Mouse (Mus musculus) thymus, postnatal 0 days (tissue): Measurements from ENCODE around the gene Syngr3. TPM values are rescaled to one million over a fixed set of nuclear protein-coding genes. Genes with fewer than 3 reads are reported as not detected.
"Not testable (repeated sequence)": the region's sequence is repeated elsewhere in the genome, so short reads cannot be mapped to it uniquely, and the experiment has no call there.

Experiments used
- DNase-seq: peaks from one replicate; pipeline ENCODE4 v3.0.0-alpha.2; 2015; ENCODE audit warnings: low spot score
- polyA plus RNA-seq: library from polyadenylated mRNA; unstranded; fragments of >200 nt; fragmentation: Nextera tagmentation; extraction: Ambion mirVana; gene quantifications from 2 replicates; pipeline ENCODE4 v1.2.1, GENCODE M21; 2015

Gene Syngr3
- polyA plus RNA-seq = 0.09 and 0.13 TPM in 2 replicates

DNA sequence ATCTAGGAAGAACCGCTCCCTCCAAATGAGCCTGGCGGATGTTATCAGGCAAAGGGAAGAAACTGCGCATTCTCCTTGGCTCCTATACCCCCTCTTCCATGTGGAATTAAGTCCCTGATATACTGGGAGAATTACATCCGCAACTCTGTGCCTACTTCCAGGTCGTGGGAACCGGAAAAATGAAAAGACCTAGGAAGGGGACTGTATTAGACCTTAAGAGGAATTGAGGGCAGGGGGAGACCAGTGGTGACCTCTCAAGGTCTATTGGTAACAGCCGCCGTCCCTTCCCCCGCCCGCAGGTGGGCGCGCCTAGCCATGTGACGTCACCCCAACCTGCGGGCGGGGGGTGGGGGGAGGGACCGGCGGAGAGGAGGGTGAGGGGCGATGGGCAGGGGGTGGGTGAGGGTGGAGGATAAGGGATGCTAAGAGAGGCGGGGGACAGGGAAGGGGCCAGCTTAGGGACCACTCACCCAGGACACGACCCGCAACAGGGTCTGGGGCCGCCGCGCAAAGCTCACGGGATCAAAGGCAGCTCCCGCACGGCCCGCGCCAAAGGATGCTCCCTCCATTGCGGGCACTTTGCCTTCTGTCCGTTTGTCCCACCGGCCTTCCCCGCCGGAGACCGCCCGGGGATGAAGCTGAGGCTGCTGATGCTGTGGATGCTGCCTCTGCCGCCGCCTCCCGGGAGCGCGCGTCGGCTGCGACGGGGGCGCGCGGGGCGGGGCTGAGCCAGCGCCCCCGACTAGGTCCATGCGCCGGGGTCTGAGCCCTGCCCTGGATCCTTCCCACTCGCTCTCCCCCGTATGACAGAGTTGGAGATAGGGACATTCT, at the start of gene Syngr3:
Gene Syngr3, minus strand, starts transcription at position 705 of the 831 bp plus-strand sequence.
- DNase-seq = no peak

DNA sequence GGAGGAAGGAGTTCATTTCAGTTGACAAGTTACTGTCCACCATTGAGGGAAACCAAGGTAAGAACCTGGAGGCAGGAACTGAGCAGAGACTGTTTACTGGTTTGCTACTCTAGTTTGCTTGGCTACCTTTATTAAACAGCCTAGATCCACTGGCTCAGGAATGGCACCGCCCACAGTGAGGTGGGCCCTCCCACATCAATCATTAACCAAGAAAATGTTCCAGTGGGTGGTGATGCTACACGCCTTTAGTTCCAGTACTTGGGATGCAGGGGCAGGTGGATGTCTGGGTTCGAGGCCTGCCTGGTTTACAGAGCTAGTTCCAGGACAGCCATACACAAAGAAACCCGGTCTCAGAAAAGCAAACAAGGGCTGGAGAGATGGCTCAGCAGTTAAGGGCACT, 48.5 kb upstream of the Syngr3 start:
- DNase-seq = no peak

DNA sequence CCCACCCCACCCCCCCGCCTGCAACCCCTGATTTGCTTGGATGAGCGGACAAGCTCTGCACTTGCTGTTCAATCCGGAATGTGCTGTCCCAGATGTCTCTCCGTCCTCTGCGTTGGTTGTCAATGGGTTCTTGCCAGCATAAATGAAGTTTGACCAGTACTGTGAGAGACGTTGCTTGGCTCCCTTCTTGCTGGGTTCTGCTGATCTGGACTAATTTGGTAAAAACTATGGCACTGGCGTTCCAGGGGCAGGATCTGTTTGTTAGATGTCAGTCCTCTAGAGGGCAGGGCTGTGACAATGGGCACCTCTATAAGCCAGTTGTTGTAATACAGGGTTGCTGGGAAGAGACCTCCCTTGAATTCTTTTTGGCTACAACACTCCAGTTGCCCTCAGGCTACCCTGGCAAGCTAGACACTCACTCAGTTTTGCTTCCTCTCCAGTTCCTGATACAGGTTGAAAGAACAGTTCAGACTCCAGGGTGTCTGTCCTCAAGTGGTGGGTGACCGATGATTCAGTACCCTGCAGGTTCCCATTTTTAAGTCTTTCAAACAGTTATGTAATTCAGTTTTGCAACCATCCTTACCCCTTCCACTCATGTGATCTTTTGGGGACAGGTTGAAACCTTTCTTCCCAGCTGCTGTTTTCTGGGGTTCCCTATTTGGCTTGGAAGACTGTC, 47.5 kb upstream of the Syngr3 start:
- DNase-seq = no peak

DNA sequence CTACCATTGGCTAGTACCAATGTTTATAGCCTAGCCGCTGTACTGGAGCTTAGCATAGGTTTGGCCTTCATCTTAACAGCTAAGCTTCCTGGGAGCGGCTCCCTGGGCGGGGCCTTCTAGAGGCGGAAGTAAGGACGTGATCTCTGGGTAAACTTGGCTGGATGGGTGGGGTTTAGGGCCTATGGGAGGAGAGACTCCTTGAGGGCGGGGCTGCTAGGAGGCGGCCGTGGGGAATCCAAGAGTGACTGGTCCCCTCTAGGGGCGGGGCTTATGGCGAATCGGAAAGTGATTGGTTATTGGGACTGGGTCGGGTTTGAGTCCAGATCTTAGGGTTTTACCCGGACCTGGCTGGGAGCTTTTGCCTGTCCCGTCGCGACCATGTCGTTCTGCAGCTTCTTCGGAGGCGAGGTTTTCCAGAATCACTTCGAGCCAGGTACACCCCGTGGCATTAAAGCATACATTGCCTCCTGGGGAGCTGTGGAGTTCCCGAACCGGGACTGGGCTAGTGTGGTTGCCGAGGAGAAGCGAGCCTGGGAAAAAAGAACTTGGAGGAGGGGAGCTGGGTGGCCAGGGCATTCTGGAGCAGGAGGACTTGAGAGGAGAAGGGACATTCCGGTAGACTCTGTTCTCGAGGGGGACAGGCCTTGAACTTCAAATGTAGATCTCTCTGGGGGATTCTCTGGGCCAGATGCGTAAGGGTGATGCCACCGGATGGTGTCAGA, 46.7 kb upstream of the Syngr3 start, which contains the start of gene Msrb1:
Gene Msrb1, plus strand, starts transcription at position 313 of the 722 bp plus-strand sequence.
- peak; percentile 98 for DNase-seq

DNA sequence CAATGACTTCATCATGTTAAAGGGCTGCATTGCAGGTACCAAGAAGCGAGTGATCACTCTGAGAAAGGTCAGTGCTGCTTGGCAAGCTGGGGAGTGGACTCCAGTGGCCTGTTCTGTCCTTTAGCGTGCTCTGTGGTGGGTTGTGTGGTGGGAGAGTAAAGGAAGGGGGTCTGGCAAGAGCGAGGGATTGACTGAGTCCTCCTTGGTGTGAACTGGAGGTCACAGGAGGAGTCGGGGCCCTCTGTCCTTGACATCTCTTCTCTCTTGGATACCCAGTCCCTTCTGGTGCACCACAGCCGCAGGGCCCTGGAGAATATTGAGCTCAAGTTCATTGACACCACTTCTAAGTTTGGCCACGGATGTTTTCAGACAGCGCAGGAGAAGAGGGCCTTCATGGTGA, 45.7 kb upstream of the Syngr3 start:
- DNase-seq = no peak

DNA sequence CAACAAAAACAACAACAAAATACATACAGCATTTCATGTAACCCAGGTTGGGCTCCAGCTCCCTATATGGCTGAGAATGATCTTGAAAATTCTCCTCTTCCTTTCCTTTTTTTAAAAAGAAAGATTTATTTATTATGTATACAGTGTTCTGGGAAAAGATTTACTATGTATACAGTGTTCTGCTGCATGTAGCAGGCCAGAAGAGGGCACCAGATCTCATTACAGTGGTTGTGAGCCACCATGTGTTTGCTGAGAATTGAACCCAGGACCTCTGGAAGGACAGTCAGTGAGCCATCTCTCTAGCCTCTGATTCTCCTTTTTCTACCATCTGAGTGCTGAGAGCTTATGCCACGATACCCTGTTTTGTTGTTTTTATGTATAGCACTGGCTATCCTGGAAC, 44.8 kb upstream of the Syngr3 start:
- DNase-seq = no peak

DNA sequence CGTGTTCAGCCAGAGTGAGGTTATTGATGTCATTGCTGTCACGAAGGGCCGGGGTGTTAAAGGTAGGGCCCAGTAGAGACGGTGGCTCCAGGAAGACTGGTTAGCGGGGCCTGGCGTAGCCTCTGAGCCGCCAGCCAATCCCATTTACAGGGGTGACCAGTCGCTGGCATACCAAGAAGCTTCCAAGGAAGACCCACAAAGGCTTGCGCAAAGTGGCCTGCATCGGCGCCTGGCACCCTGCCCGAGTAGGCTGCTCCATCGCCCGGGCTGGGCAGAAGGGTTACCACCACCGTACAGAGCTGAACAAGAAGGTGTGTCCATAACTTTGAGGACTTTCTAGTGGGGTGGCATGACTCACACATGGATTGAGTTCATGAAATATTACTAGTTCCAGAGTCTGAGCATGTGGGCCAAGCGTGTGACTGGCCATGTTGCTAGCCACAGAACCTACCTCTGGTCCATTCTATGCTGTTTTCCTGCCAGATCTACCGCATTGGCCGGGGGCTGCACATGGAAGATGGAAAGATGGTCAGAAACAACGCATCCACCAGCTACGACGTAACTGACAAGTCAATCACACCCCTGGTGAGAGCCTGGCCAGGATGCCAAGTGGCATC, 43.8 kb upstream of the Syngr3 start:
- no peak for DNase-seq

DNA sequence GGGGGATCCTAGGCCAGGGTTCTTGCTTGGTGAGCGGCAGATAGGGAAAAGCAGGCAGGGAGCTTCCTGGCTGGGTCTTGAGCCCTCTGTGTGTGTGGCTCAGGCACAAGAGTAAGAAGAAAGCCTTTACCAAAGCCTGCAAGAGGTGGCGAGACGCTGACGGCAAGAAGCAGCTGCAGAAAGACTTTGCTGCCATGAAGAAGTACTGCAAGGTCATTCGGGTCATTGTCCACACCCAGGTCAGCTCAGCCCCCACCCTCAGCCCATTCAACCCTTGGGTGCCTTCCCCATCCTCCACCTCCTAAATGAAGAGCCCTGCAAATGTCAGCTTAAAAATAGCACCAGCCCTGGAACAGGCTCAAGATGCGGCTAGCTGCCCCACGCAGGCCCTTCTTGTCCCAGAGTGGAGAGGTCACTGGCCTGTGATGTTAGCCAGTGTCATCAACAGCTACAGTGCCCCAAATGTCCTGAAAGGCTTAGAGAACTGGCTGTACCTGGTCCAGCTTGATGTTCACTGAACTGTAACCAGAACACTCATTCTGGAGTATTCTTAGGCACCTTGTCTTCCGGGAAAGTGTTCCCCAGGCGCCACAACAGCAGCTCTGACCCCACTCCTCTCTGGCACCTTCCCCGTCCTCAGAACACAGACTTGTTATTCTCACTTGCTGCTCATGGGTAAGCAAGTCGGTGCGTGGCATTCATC, 42.6 kb upstream of the Syngr3 start:
- DNase-seq = no peak

DNA sequence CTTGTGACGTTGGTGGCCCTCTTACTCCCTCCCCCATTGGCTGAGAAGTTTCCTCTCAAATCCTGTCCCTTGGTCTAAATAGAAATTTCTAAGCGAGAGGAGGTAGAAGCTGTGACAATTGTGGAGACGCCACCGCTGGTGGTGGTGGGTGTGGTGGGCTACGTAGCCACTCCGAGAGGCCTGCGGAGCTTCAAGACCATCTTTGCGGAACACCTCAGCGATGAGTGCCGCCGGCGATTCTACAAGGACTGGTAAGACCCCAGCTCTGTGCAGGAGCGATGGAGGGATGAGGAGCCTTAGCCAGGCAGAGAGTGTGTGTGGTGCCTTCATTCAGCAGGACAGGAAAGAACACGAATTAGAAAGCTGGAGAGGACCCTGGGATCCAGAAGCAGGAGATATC, 41.0 kb upstream of the Syngr3 start:
- DNase-seq = no peak

DNA sequence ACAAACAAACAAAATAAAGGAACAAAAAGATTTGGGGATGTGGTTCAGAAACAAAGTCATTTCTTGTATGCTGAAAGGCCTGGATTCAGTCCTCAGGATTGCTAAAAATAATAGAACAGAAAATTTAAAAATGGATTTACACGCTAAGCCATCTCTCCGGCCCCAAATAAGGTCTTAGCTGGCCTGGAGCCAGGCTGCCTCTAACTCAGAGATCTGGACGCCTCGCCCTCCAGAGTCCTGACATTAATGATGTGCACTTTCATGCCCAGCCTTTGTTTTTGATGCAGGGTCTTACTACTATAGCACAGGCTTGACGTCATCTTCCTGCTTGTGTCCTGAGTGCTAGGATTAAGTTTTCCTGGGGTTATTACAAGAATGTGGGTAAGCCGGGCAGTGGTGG, 39.3 kb upstream of the Syngr3 start:
- no peak for DNase-seq

DNA sequence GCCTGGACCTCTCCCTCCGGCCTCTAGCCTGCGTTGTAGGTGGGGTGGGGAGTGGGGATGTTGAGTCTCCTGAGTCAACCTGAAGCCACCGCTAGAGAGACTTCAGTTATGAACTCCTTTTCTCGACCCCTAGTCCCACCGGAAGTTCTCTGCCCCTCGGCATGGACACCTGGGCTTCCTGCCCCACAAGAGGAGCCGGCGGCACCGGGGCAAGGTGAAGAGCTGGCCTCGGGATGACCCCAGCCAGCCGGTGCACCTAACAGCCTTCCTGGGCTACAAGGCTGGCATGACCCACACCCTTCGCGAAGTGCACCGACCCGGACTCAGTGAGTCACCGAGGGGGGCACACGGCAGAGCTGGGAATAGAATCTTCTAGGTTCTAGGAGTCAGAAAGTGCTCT, 38.4 kb upstream of the Syngr3 start:
- DNase-seq = no peak

DNA sequence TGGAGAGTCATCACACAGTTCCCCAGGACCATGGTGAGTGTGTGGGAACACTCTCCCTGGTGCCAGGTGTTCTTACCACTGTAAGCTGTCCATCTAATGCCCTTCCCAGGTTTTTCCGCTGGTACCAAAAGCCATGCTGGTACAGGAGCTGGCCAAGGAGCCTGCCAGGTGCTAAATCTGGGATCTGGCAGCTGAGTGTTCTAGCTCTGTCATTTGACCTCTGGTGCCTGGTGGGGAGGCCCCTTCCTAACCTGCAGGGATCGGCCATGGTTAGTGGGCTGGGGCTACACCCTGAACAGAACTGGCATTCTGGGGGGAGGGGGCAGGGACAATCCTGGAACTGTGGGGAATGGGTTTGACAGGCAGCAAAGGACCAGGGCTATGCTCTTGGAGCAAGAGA, 37.9 kb upstream of the Syngr3 start, which contains the start of gene Rpl3l:
Gene Rpl3l, plus strand, starts transcription at position 203 of the 400 bp plus-strand sequence.
- no peak for DNase-seq

DNA sequence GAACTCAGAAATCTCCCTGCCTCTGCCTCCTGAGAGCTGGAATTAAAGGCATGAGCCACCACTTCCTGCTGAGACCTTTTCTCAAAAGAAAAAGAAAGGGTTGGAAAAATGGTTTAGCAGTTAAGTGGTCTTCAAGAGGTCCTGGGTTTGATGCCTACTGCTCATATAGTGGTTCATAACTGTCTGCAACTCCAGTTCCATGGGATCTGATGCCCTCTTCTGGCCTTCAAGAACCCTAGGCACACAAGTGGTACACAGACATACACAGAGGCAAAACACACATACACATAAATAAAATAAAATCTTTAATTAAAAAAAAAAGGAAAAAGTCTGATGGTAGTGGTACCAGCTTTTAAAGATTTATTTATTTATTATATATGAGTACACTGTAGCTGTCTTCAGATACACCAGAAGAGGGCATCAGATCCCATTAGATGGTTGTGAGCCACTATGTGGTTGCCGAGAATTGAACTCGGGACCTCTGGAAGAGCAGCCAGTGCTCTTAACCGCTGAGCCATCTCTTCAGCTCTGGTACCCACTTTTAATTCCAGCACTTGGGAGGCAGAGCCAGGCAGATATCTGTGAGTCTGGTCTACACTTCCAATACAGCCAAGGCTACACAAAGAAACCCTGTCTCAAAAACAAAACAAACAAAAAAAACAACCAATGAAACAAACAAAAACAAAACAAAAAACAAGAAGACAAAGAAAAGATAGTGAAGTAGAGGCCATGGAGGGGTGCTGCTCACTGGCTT, 36.1 kb upstream of the Syngr3 start:
- DNase-seq = no peak

DNA sequence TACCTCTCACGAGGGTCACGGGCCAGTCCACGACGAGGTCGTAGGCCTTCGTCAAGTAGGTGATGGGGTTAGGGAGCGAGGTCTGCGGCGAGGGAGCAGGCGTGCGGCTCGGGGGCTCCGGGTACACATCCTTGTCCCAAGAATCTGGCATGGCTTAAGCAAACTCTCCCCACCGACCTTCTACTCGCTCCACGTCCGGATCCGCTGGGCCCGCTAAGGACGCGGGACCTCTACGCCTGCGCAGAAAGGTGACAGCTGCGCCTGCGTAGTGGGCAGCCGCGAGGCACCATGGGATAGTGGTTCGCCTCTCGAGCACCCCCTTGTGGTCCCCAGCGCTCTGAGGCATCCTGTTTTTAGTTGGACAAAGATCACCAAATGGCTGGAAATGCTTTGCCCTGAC, 34.4 kb upstream of the Syngr3 start, which contains the start of gene Ndufb10:
Gene Ndufb10, minus strand, starts transcription at position 295 of the 400 bp plus-strand sequence.
- peak; percentile 95 for DNase-seq

DNA sequence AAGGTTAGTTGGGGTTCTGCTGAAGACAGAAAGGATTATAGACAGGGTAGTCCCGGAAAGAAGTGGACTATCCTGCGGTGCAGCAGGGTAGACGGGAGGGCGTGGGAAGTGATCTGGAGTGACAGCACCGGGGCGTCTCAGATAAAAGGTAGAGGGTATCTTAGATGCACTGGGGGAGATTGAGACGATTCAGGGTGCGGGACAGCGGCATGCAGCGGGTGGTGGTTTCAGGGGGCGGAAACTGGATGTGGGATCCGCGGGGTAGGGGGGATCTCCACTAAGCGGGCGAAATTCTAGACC, 34.1 kb upstream of the Syngr3 start:
- peak; percentile 50 for DNase-seq

DNA sequence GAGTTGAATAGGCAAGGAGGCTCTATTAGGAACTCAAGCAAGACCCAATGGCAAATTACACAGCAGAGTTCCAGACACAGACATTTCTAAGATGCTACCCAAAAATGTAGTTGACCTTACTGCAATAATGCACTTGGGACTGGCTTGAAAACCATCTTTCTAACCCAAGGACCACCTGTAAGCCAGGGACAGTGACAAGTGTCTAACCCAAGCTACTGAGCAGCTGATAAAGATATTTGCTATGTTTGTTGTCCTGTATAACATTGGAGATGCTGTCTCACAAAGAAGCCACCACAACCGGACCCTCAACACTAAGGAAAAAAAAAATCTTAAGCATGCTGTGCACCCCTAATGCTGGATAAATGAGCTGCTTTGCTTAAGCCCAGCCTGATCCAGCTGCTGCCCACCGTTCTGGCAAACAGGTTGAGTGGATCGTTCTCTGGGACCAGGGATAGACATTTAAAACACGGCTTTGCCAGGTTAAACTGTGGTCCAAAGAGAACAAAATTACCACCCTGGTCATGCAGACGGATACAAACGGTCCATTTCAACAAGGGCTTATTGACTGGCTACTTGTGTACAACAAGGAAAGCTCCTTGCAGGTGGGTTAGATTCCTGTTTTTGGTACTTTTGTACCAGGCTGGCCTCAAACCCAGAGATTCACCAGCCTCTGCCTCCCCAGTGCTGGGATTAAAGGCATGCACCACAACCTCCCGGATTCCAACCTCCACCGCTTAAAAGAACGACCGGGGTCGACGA, 33.5 kb upstream of the Syngr3 start:
- no peak for DNase-seq

DNA sequence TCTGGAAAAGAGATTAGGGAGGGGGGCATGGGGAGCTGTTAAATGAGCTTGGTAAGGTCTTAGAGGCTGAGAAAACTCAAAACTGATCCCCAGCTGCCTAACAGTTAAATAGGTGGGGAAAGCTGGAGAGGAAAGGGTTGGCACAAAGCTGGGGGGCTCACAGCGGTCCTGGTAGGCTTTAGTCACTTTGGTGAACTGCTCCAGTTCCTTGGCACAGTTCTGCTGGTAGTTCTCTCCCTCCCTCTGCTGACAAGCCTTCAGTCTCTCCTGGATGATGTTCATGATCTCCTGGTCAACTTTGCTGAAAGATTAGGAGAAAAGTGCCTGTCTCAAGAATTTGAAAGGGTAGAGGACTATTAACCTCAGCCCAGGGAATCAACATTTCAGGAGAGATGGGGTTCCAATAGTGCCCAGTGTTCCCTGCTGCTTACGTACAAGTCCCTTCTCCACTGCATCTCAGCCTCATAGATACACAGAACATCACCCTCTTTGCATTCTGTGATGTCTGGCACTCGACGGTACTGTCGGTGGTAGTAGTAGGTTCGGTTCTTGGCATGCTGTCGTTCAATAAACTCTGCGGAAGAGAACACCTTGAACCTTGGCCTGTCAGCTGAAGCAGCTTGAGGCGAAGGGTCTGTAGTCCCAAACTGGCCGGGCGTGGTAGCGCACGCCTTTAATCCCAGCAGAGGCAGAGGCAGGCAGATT, 32.6 kb upstream of the Syngr3 start:
- no peak for DNase-seq

DNA sequence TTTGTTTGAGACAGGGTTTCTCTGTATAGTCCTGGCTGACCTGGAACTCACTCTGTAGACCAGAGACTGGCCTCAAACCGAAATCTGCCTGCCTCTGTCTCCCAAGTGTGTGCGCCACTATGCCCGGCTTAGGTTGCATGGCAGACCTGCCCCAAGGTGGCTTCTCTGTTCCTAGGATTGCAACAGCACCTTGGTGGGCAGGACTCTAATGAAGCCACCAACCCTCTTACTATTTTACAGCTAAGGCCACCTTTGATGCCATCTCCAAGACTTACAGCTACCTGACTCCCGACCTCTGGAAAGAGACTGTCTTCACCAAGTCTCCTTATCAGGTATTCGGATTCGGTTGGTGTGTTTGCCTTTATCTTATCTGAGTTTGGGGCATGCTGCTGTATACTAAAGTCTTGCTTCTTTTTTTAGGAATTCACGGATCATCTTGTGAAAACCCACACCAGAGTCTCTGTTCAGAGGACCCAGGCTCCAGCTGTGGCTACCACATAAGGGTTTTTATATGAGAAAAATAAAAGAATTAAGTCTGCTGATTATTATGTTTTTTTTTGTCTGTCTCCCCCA, 31.7 kb upstream of the Syngr3 start:
- DNase-seq = not testable (repeated sequence)
